In genomic region chr8:84740895-84741843, GRCm38 (mm10) we compare ENCODE assay signal across 11 mouse cellular contexts. TPM values are rescaled to one million over a fixed set of nuclear protein-coding genes. Genes with fewer than 3 reads are reported as not detected.
DNase-seq lines count a peak whose midpoint lies in the region; ATAC-seq lines count a peak whose summit lies in the region.
"Had no signal": no experiment of that assay in that cellular context is flagged by ENCODE, and none has a peak within 500 bp of the region (broad histone marks: within the 10 kb centered on the region; RNA-seq: fewer than 3 reads in every experiment).

No protein-coding gene starts in this region.

- peak overlapping the region; percentile 76; the same call in 1 of the 2 replicates for H3K27ac ChIP-seq in kidney, embryonic 16.5 days (ENCODE audit: low read length)
- peak overlapping the region; percentile 99 for H3K27ac ChIP-seq in embryonic facial prominence, embryonic 12.5 days
- H3K27ac ChIP-seq in forebrain, embryonic 13.5 days, result peak overlapping the region; percentile 85

- H3K36me3 ChIP-seq in kidney, embryonic 16.5 days (ENCODE audit: insufficient read depth, low read length), result no peaks in the 10 kb centered on the region
- no peaks in the 10 kb centered on the region for H3K36me3 ChIP-seq in embryonic facial prominence, embryonic 12.5 days
- no peaks in the 10 kb centered on the region for H3K36me3 ChIP-seq in forebrain, embryonic 13.5 days (ENCODE audit: poor library complexity, severe bottlenecking)

- 40% methylated on average over 13 of the region's 13 CpGs for WGBS in kidney, embryonic 16.5 days
- WGBS in embryonic facial prominence, embryonic 12.5 days, result 20% methylated on average over 13 of the region's 13 CpGs
- WGBS in forebrain, embryonic 13.5 days, result 28% methylated on average over 13 of the region's 13 CpGs

- 0 out of 2 replicates have a peak overlapping the region, but pooled peaks have one; percentile 6 for H3K9ac ChIP-seq in kidney, embryonic 16.5 days (replicated peaks; ENCODE audit: low read length)
- peak overlapping the region; percentile 17; the same call in 1 of the 2 replicates for H3K9ac ChIP-seq in embryonic facial prominence, embryonic 12.5 days
- H3K9ac ChIP-seq in forebrain, embryonic 13.5 days, result 0 out of 2 replicates have a peak overlapping the region, but pooled peaks have one; percentile 61
- H3K9ac ChIP-seq: liver, postnatal 0 days had no signal

- no peak for ATAC-seq in kidney, embryonic 16.5 days (ENCODE audit: low FRiP score, low TSS enrichment)
- ATAC-seq in embryonic facial prominence, embryonic 12.5 days (ENCODE audit: insufficient number of reproducible peaks, insufficient read depth, low FRiP score, low TSS enrichment), result no peak
- no peak for ATAC-seq in forebrain, embryonic 13.5 days
- ATAC-seq: inflammation-experienced regulatory T-cells, adult 6 months; liver, postnatal 0 days had no signal

- no peak for DNase-seq in kidney, adult 8-10 months
- DNase-seq in lung, postnatal 36 days, result peak; percentile 62
- DNase-seq in adrenal gland, adult 8-10 months, result no peak
- no peak for DNase-seq in ovary, postnatal 36 days (ENCODE audit: low spot score)
- DNase-seq: cerebellum, adult 18-20 months; liver, postnatal 0 days had no signal

- peaks cover 65% of the 10 kb centered on the region for H3K4me1 ChIP-seq in kidney, embryonic 16.5 days (ENCODE audit: insufficient read depth, low read length)
- peaks cover 90% of the 10 kb centered on the region for H3K4me1 ChIP-seq in embryonic facial prominence, embryonic 12.5 days
- H3K4me1 ChIP-seq in forebrain, embryonic 13.5 days, result peaks cover 100% of the 10 kb centered on the region

- no peak overlapping the region for H3K4me2 ChIP-seq in kidney, embryonic 16.5 days (replicated peaks; ENCODE audit: low read depth, low read length)
- peak overlapping the region; percentile 45 for H3K4me2 ChIP-seq in embryonic facial prominence, embryonic 12.5 days (replicated peaks)
- H3K4me2 ChIP-seq in forebrain, embryonic 13.5 days, result 0 out of 2 replicates have a peak overlapping the region, but pooled peaks have one; percentile 48

- H3K9me3 ChIP-seq in kidney, embryonic 16.5 days (ENCODE audit: low read length), result no peaks in the 10 kb centered on the region
- no peaks in the 10 kb centered on the region for H3K9me3 ChIP-seq in embryonic facial prominence, embryonic 12.5 days
- H3K9me3 ChIP-seq in forebrain, embryonic 13.5 days (replicated peaks), result no peaks in the 10 kb centered on the region

- H3K4me3 ChIP-seq in kidney, embryonic 16.5 days (ENCODE audit: low read length), result no peak overlapping the region
- H3K4me3 ChIP-seq in embryonic facial prominence, embryonic 12.5 days, result no peak overlapping the region
- H3K4me3 ChIP-seq in forebrain, embryonic 13.5 days, result no peak overlapping the region

- peaks cover 74% of the 10 kb centered on the region for H3K27me3 ChIP-seq in kidney, embryonic 16.5 days (ENCODE audit: insufficient read depth, low read length)
- peaks cover 40% of the 10 kb centered on the region for H3K27me3 ChIP-seq in embryonic facial prominence, embryonic 12.5 days
- peaks cover 56% of the 10 kb centered on the region for H3K27me3 ChIP-seq in forebrain, embryonic 13.5 days

RNA-seq across cellular contexts. Expression of gene G430095P16Rik, which starts 18.4 kb away (rescaled TPM):
- 2.3 and 2.8 TPM in 2 replicates for polyA plus RNA-seq in kidney, embryonic 16.5 days (2015; fragmentation: Nextera tagmentation; extraction: Ambion mirVana)
- 7.1 and 7.4 TPM in 2 replicates for polyA plus RNA-seq in embryonic facial prominence, embryonic 12.5 days (2016; fragmentation: Nextera tagmentation; extraction: Ambion mirVana)
- polyA plus RNA-seq in forebrain, embryonic 13.5 days (2015; fragmentation: Nextera tagmentation; extraction: Ambion mirVana), result 3.7 and 3.8 TPM in 2 replicates
- under 1 TPM in 2 of 4 experiments, not detected in 2; 0.52 to 0.73 TPM for total RNA-seq in adrenal gland, adult 8-10 months (2022)
- total RNA-seq: layer of hippocampus, postnatal 10 days had no signal

RNA-seq across cellular contexts. Expression of gene Lyl1, which starts 39.9 kb away (rescaled TPM):
- 7.9 and 8.1 TPM in 2 replicates for polyA plus RNA-seq in kidney, embryonic 16.5 days (2015; fragmentation: Nextera tagmentation; extraction: Ambion mirVana)
- polyA plus RNA-seq in embryonic facial prominence, embryonic 12.5 days (2016; fragmentation: Nextera tagmentation; extraction: Ambion mirVana), result 4.9 and 5.0 TPM in 2 replicates
- polyA plus RNA-seq in forebrain, embryonic 13.5 days (2015; fragmentation: Nextera tagmentation; extraction: Ambion mirVana), result 1.9 and 2.1 TPM in 2 replicates
- 1 to 10 TPM; 3.1 to 5.6 (median 4.2) TPM for total RNA-seq in adrenal gland, adult 8-10 months (2022)

RNA-seq across cellular contexts. Expression of gene Nacc1, which starts 53.5 kb away (rescaled TPM):
- 22.5 and 26.7 TPM in 2 replicates for polyA plus RNA-seq in kidney, embryonic 16.5 days (2015; fragmentation: Nextera tagmentation; extraction: Ambion mirVana)
- 19.4 and 20.8 TPM in 2 replicates for polyA plus RNA-seq in embryonic facial prominence, embryonic 12.5 days (2016; fragmentation: Nextera tagmentation; extraction: Ambion mirVana)
- 16.1 and 18.6 TPM in 2 replicates for polyA plus RNA-seq in forebrain, embryonic 13.5 days (2015; fragmentation: Nextera tagmentation; extraction: Ambion mirVana)
- 10 to 100 TPM; 81.0 to 86.9 (median 83.7) TPM for total RNA-seq in adrenal gland, adult 8-10 months (2022)

RNA-seq across cellular contexts. Expression of gene Trmt1, which starts 55.1 kb away (rescaled TPM):
- 81.5 and 82.9 TPM in 2 replicates for polyA plus RNA-seq in kidney, embryonic 16.5 days (2015; fragmentation: Nextera tagmentation; extraction: Ambion mirVana)
- polyA plus RNA-seq in embryonic facial prominence, embryonic 12.5 days (2016; fragmentation: Nextera tagmentation; extraction: Ambion mirVana), result 71.2 and 73.6 TPM in 2 replicates
- 53.5 and 59.1 TPM in 2 replicates for polyA plus RNA-seq in forebrain, embryonic 13.5 days (2015; fragmentation: Nextera tagmentation; extraction: Ambion mirVana)
- 100 to 1,000 TPM in 2 of 4 experiments, 10 to 100 TPM in 2; 75.4 to 109 (median 88.5) TPM for total RNA-seq in adrenal gland, adult 8-10 months (2022)

RNA-seq across cellular contexts. Expression of gene Nfix, which starts 59.0 kb away (rescaled TPM):
- polyA plus RNA-seq in kidney, embryonic 16.5 days (2015; fragmentation: Nextera tagmentation; extraction: Ambion mirVana), result 14.8 and 15.9 TPM in 2 replicates
- polyA plus RNA-seq in embryonic facial prominence, embryonic 12.5 days (2016; fragmentation: Nextera tagmentation; extraction: Ambion mirVana), result 18.4 and 21.2 TPM in 2 replicates
- polyA plus RNA-seq in forebrain, embryonic 13.5 days (2015; fragmentation: Nextera tagmentation; extraction: Ambion mirVana), result 127 and 145 TPM in 2 replicates
- total RNA-seq in adrenal gland, adult 8-10 months (2022), result 100 to 1,000 TPM in 3 of 4 experiments, 10 to 100 TPM in 1; 99.6 to 150 (median 117) TPM

Comparison
In these comparisons a context has a peak if more than half of its experiments do, and no peak if none do; other contexts are left out.
1. H3K9ac ChIP-seq: peak in every context shown above with its lines; median percentile 61 in forebrain, embryonic 13.5 days; 17 in embryonic facial prominence, embryonic 12.5 days; 6 in kidney, embryonic 16.5 days.